Mouse (Mus musculus): Measurements from ENCODE around the gene Rbbp4. TPM values are rescaled to one million over a fixed set of nuclear protein-coding genes. Genes with fewer than 3 reads are reported as not detected.

Rbbp4 gene
- total and polyA plus RNA-seq, 3 experiments = 16.8 to 70.7 (median 67.0) TPM

GRCm38 (mm10) chr4:129299121-129299520, 36.0 kb downstream of the Rbbp4 start:
- TF ChIP-seq CTCF (IDR thresholded peaks at IDR 0.05) (no peak), POLR2A (IDR thresholded peaks at IDR 0.05; ENCODE audit: insufficient read depth, low read depth, low read length) (no peak), EP300 (IDR thresholded peaks at IDR 0.05; ENCODE audit: insufficient read depth, low read depth, low read length) (no peak)
- Histone ChIP-seq H3K27ac (no peak overlapping the region), H3K4me3 (no peak overlapping the region), H3K9ac (ENCODE audit: low read depth, low read length) (no peak overlapping the region), H3K36me3 (ENCODE audit: control insufficient read depth, insufficient read depth, low read length) (no peaks in the 10 kb centered on the region), H3K4me1 (ENCODE audit: control insufficient read depth, insufficient read depth, low read length) (peaks cover 3% of the 10 kb centered on the region; the same call in 1 of the 2 replicates), H3K79me2 (replicated peaks; ENCODE audit: control insufficient read depth, insufficient read depth, low read length) (no peaks in the 10 kb centered on the region), H3K27me3 (ENCODE audit: control insufficient read depth, insufficient read depth, low read length) (no peaks in the 10 kb centered on the region)
- DNase-seq = no peak
- intact Hi-C loops (cut with DNase I) = no loop called here
- WGBS = 60% methylated on average over 10 of the region's 10 CpGs

GRCm38 (mm10) chr4:129297724-129298123, 37.4 kb downstream of the Rbbp4 start:
- H3K4me1 ChIP-seq (ENCODE audit: control insufficient read depth, insufficient read depth, low read length) = peaks cover 3% of the 10 kb centered on the region; the same call in 1 of the 2 replicates
- 45% methylated on average over 4 of the region's 4 CpGs for WGBS
- intact Hi-C loops (cut with DNase I) = no loop called here
- H3K27ac ChIP-seq = no peak overlapping the region
- H3K4me3 ChIP-seq = no peak overlapping the region
- no peak overlapping the region for H3K9ac ChIP-seq (ENCODE audit: low read depth, low read length)
- DNase-seq = no peak
- no peaks in the 10 kb centered on the region for H3K79me2 ChIP-seq (replicated peaks; ENCODE audit: control insufficient read depth, insufficient read depth, low read length)
- H3K36me3 ChIP-seq (ENCODE audit: control insufficient read depth, insufficient read depth, low read length) = no peaks in the 10 kb centered on the region
- TF ChIP-seq POLR2A (IDR thresholded peaks at IDR 0.05; ENCODE audit: insufficient read depth, low read depth, low read length) = no peak
- no peaks in the 10 kb centered on the region for H3K27me3 ChIP-seq (ENCODE audit: control insufficient read depth, insufficient read depth, low read length)

- Histone ChIP-seq H3K4me3 (no peak overlapping the region), H3K4me1 (ENCODE audit: control insufficient read depth, insufficient read depth, low read length) (peaks cover 3% of the 10 kb centered on the region; the same call in 1 of the 2 replicates), H3K79me2 (replicated peaks; ENCODE audit: control insufficient read depth, insufficient read depth, low read length) (no peaks in the 10 kb centered on the region), H3K36me3 (ENCODE audit: control insufficient read depth, insufficient read depth, low read length) (no peaks in the 10 kb centered on the region), H3K27ac (peak overlapping the region; percentile 38), H3K27me3 (ENCODE audit: control insufficient read depth, insufficient read depth, low read length) (no peaks in the 10 kb centered on the region), H3K9ac (ENCODE audit: low read depth, low read length) (no peak overlapping the region)
- no peak for DNase-seq
- intact Hi-C loops (cut with DNase I) = no loop called here
- WGBS = 53% methylated on average over 7 of the region's 7 CpGs
- TF ChIP-seq POLR2A (IDR thresholded peaks at IDR 0.05; ENCODE audit: insufficient read depth, low read depth, low read length) = no peak
- no peak for TF ChIP-seq EP300 (IDR thresholded peaks at IDR 0.05; ENCODE audit: insufficient read depth, low read depth, low read length)
- TF ChIP-seq CTCF (IDR thresholded peaks at IDR 0.05) = no peak
These were observed 39.1 kb downstream of the Rbbp4 start for GRCm38 (mm10) chr4:129296066-129296465.

- intact Hi-C loops (cut with DNase I) = no loop called here
- Histone ChIP-seq H3K4me3 (no peak overlapping the region), H3K4me1 (ENCODE audit: control insufficient read depth, insufficient read depth, low read length) (peaks cover 3% of the 10 kb centered on the region; the same call in 1 of the 2 replicates), H3K9ac (ENCODE audit: low read depth, low read length) (no peak overlapping the region), H3K27me3 (ENCODE audit: control insufficient read depth, insufficient read depth, low read length) (no peaks in the 10 kb centered on the region), H3K79me2 (replicated peaks; ENCODE audit: control insufficient read depth, insufficient read depth, low read length) (no peaks in the 10 kb centered on the region), H3K27ac (no peak overlapping the region), H3K36me3 (ENCODE audit: control insufficient read depth, insufficient read depth, low read length) (no peaks in the 10 kb centered on the region)
- 13% methylated on average over 2 of the region's 2 CpGs for WGBS
- no peak for DNase-seq
- no peak for TF ChIP-seq CTCF (IDR thresholded peaks at IDR 0.05)
- TF ChIP-seq EP300 (IDR thresholded peaks at IDR 0.05; ENCODE audit: insufficient read depth, low read depth, low read length) = no peak
- TF ChIP-seq POLR2A (IDR thresholded peaks at IDR 0.05; ENCODE audit: insufficient read depth, low read depth, low read length) = no peak
These were observed 40.0 kb downstream of the Rbbp4 start for GRCm38 (mm10) chr4:129295188-129295587.

- TF ChIP-seq CTCF (IDR thresholded peaks at IDR 0.05) = no peak
- TF ChIP-seq POLR2A (IDR thresholded peaks at IDR 0.05; ENCODE audit: insufficient read depth, low read depth, low read length) = no peak
- TF ChIP-seq EP300 (IDR thresholded peaks at IDR 0.05; ENCODE audit: insufficient read depth, low read depth, low read length) = no peak
- no peak overlapping the region for H3K9ac ChIP-seq (ENCODE audit: low read depth, low read length)
- H3K27me3 ChIP-seq (ENCODE audit: control insufficient read depth, insufficient read depth, low read length) = no peaks in the 10 kb centered on the region
- WGBS = 43% methylated on average over 16 of the region's 16 CpGs
- no peak for DNase-seq
- peaks cover 3% of the 10 kb centered on the region; the same call in 1 of the 2 replicates for H3K4me1 ChIP-seq (ENCODE audit: control insufficient read depth, insufficient read depth, low read length)
- H3K79me2 ChIP-seq (replicated peaks; ENCODE audit: control insufficient read depth, insufficient read depth, low read length) = no peaks in the 10 kb centered on the region
- intact Hi-C loops (cut with DNase I) = no loop called here
- H3K4me3 ChIP-seq = no peak overlapping the region
- no peaks in the 10 kb centered on the region for H3K36me3 ChIP-seq (ENCODE audit: control insufficient read depth, insufficient read depth, low read length)
- H3K27ac ChIP-seq = no peak overlapping the region
These were observed 41.5 kb downstream of the Rbbp4 start for GRCm38 (mm10) chr4:129293702-129294101.

GRCm38 (mm10) chr4:129292831-129293230, 42.3 kb downstream of the Rbbp4 start:
- Histone ChIP-seq H3K4me3 (no peak overlapping the region), H3K27ac (no peak overlapping the region), H3K9ac (ENCODE audit: low read depth, low read length) (no peak overlapping the region), H3K4me1 (ENCODE audit: control insufficient read depth, insufficient read depth, low read length) (peaks cover 3% of the 10 kb centered on the region), H3K27me3 (ENCODE audit: control insufficient read depth, insufficient read depth, low read length) (no peaks in the 10 kb centered on the region), H3K36me3 (ENCODE audit: control insufficient read depth, insufficient read depth, low read length) (no peaks in the 10 kb centered on the region), H3K79me2 (replicated peaks; ENCODE audit: control insufficient read depth, insufficient read depth, low read length) (no peaks in the 10 kb centered on the region)
- 89% methylated on average over 7 of the region's 7 CpGs for WGBS
- no peak for DNase-seq
- intact Hi-C loops (cut with DNase I) = no loop called here
- TF ChIP-seq POLR2A (IDR thresholded peaks at IDR 0.05; ENCODE audit: insufficient read depth, low read depth, low read length) (no peak), CTCF (IDR thresholded peaks at IDR 0.05) (no peak)
